In genomic region chr2:43636498-43636897, GRCm38 (mm10) we compare ENCODE assay signal across 15 mouse cellular contexts.
A peak's percentile ranks its signal among the peaks of the same experiment; 100 is the strongest.
DNase-seq lines count a peak whose midpoint lies in the region; ATAC-seq and TF ChIP-seq lines count a peak whose summit lies in the region.
"Had no signal": no experiment of that assay in that cellular context is flagged by ENCODE, and none has a peak within 500 bp of the region (broad histone marks: within the 10 kb centered on the region; RNA-seq: fewer than 3 reads in every experiment).

No protein-coding gene starts in this region.

- TF ChIP-seq CTCF in heart, postnatal 0 days (IDR thresholded peaks at IDR 0.05; ENCODE audit: low read depth), result peak; percentile 27; the same call in 1 of the 2 replicates
- peak; percentile 29 for TF ChIP-seq CTCF in lung, postnatal 0 days (IDR thresholded peaks at IDR 0.05)

- no peak overlapping the region for H3K4me3 ChIP-seq in heart, postnatal 0 days (ENCODE audit: low read depth, low read length)
- no peak overlapping the region for H3K4me3 ChIP-seq in lung, postnatal 0 days (ENCODE audit: low read depth, low read length)
- H3K4me3 ChIP-seq: neural tube, embryonic 15.5 days had no signal

- TF ChIP-seq EP300 in heart, postnatal 0 days (IDR thresholded peaks at IDR 0.05; ENCODE audit: low read depth), result no peak
- TF ChIP-seq EP300 in lung, postnatal 0 days (IDR thresholded peaks at IDR 0.05), result no peak

- H3K27ac ChIP-seq in heart, postnatal 0 days (ENCODE audit: low read depth), result no peak overlapping the region
- no peak overlapping the region for H3K27ac ChIP-seq in lung, postnatal 0 days (ENCODE audit: low read length)
- H3K27ac ChIP-seq: neural tube, embryonic 15.5 days had no signal

- no peaks in the 10 kb centered on the region for H3K9me3 ChIP-seq in heart, postnatal 0 days (replicated peaks; ENCODE audit: control insufficient read depth, low read length)
- H3K9me3 ChIP-seq in lung, postnatal 0 days (ENCODE audit: low read length), result no peaks in the 10 kb centered on the region
- H3K9me3 ChIP-seq: neural tube, embryonic 15.5 days had no signal

- H3K36me3 ChIP-seq in heart, postnatal 0 days (replicated peaks; ENCODE audit: control insufficient read depth, insufficient read depth, low read length), result no peaks in the 10 kb centered on the region
- no peaks in the 10 kb centered on the region for H3K36me3 ChIP-seq in lung, postnatal 0 days (ENCODE audit: insufficient read depth, low read length)
- H3K36me3 ChIP-seq: neural tube, embryonic 15.5 days had no signal

- no peak overlapping the region for H3K9ac ChIP-seq in heart, postnatal 0 days (replicated peaks; ENCODE audit: low read depth, low read length)
- H3K9ac ChIP-seq in lung, postnatal 0 days (replicated peaks; ENCODE audit: low read depth), result no peak overlapping the region
- H3K9ac ChIP-seq: neural tube, embryonic 15.5 days had no signal

- no peak overlapping the region for H3K4me2 ChIP-seq in heart, postnatal 0 days (ENCODE audit: low read depth, low read length)
- H3K4me2 ChIP-seq in lung, postnatal 0 days (replicated peaks; ENCODE audit: low read depth, low read length), result no peak overlapping the region
- H3K4me2 ChIP-seq: neural tube, embryonic 15.5 days had no signal

- DNase-seq in heart, postnatal 0 days (ENCODE audit: low spot score), result no peak
- DNase-seq in heart, postnatal 4 days, result no peak
- DNase-seq in lung, postnatal 0 days (ENCODE audit: low spot score), result peak; percentile 4
- DNase-seq in lung, postnatal 14 days, result no peak
- DNase-seq in NIH3T3 (ENCODE audit: low read depth), result peak; percentile 5
- DNase-seq in ovary, adult 18-20 months (ENCODE audit: low spot score), result no peak
- DNase-seq in kidney, adult 18-20 months, result no peak
- DNase-seq: adrenal gland, postnatal 14 days; heart, adult 11 months; heart, postnatal 10 days; layer of hippocampus, postnatal 36 days; lung, adult 18-20 months; right cerebral cortex, postnatal 25 days; thymus, adult 18-20 months had no signal

- no peaks in the 10 kb centered on the region for H3K27me3 ChIP-seq in heart, postnatal 0 days (ENCODE audit: control insufficient read depth, insufficient read depth, low read length)
- H3K27me3 ChIP-seq in lung, postnatal 0 days (replicated peaks; ENCODE audit: insufficient read depth, low read length), result no peaks in the 10 kb centered on the region
- H3K27me3 ChIP-seq: neural tube, embryonic 15.5 days had no signal

- H3K4me1 ChIP-seq in heart, postnatal 0 days (ENCODE audit: control insufficient read depth, insufficient read depth), result no peaks in the 10 kb centered on the region
- H3K4me1 ChIP-seq in lung, postnatal 0 days (ENCODE audit: insufficient read depth, low read depth, low read length), result no peaks in the 10 kb centered on the region
- H3K4me1 ChIP-seq: neural tube, embryonic 15.5 days had no signal

- ATAC-seq in heart, postnatal 0 days (ENCODE audit: insufficient read depth, low read depth), result no peak
- no peak for ATAC-seq in lung, postnatal 0 days

Comparison
In these comparisons a context has a peak if more than half of its experiments do, and no peak if none do; other contexts are left out.
1. DNase-seq: peak in lung, postnatal 0 days (single experiment) and NIH3T3 (single experiment); none in heart, postnatal 0 days (single experiment), heart, postnatal 4 days (single experiment), lung, postnatal 14 days (single experiment), ovary, adult 18-20 months (single experiment) and kidney, adult 18-20 months (single experiment).